Mouse (Mus musculus) heart, embryonic 15.5 days (tissue): ENCODE measurements around the gene Mta2. TPM values are rescaled to one million over a fixed set of nuclear protein-coding genes. Genes with fewer than 3 reads are reported as not detected.

Source experiments
- ATAC-seq: fragments of 200-750 bp; cut with Nextera tagmentation; replicated peaks from 2 replicates; pipeline ENCODE4 v1.8.0; 2017; ENCODE audit warnings: low read depth, moderate TSS enrichment; ENCODE audit not compliant: insufficient number of reproducible peaks, insufficient read depth, low FRiP score
- H3K27ac ChIP-seq: fragments of 300-500 bp; sonication (generic); 2 replicates; pipeline ENCODE4 v1.5.1; 2015; ENCODE audit warnings: mild to moderate bottlenecking, inconsistent platforms
- H3K27me3 ChIP-seq: fragments of 300-500 bp; sonication (generic); 2 replicates; pipeline ENCODE4 v1.6.1; 2015; ENCODE audit warnings: inconsistent platforms
- H3K36me3 ChIP-seq: fragments of 300-500 bp; sonication (generic); 2 replicates; pipeline ENCODE4 v1.6.1; 2015; ENCODE audit warnings: mild to moderate bottlenecking, inconsistent platforms
- H3K4me1 ChIP-seq: fragments of 300-500 bp; sonication (generic); replicated peaks from 2 replicates; pipeline ENCODE4 v1.6.1; 2015; ENCODE audit warnings: inconsistent platforms
- H3K4me2 ChIP-seq: fragments of 300-500 bp; sonication (generic); 2 replicates; pipeline ENCODE4 v1.6.1; 2015; ENCODE audit warnings: inconsistent platforms, mild to moderate bottlenecking, moderate library complexity
- H3K4me3 ChIP-seq: fragments of 300-500 bp; sonication (generic); 2 replicates; pipeline ENCODE4 v1.5.1; 2015; ENCODE audit warnings: mild to moderate bottlenecking, inconsistent platforms
- H3K9ac ChIP-seq: fragments of 300-500 bp; sonication (generic); 2 replicates; pipeline ENCODE4 v1.6.1; 2015; ENCODE audit warnings: mild to moderate bottlenecking, inconsistent platforms
- H3K9me3 ChIP-seq: fragments of 300-500 bp; sonication (generic); replicated peaks from 2 replicates; pipeline ENCODE4 v1.6.1; 2016; ENCODE audit warnings: inconsistent platforms
- WGBS: fragments of 180-500 bp; shearing (Covaris S2); methylation state at CpG from one replicate; pipeline ENCODE4 v1.1.7; 2015; ENCODE audit warnings: mixed read lengths; 5-methylcytosine and 5-hydroxymethylcytosine counted together
- polyA plus RNA-seq: library from polyadenylated mRNA; unstranded; fragments of >200 nt; fragmentation: Nextera tagmentation; extraction: Ambion mirVana; gene quantifications from 2 replicates; pipeline ENCODE4 v1.2.1, GENCODE M21; 2015

The Mta2 gene
- polyA plus RNA-seq, 1 experiment from 2014 or later: 74.2 TPM

GRCm38 (mm10) chr19:8929224-8930088 lies 12.2 kb upstream of the Mta2 start, which contains the start of the genes Rom1 and Eml3:
Rom1 (minus strand) TSS chr19:8929356.
Eml3 (plus strand) TSS chr19:8929552.
- Histone ChIP-seq H3K9ac (peak within 1 kb of the TSS; percentile 92), H3K36me3 (peaks cover 39% of the 10 kb centered on the region), H3K27ac (peak within 1 kb of the TSS; percentile 80), H3K4me3 (peak within 1 kb of the TSS; percentile 93), H3K27me3 (no peaks in the 10 kb centered on the region; the same call in 1 of the 2 replicates), H3K4me1 (peaks cover 22% of the 10 kb centered on the region), H3K9me3 (no peaks in the 10 kb centered on the region), H3K4me2 (peak within 1 kb of the TSS; percentile 88)
- WGBS: under 1% methylated on average over 67 of the region's 74 CpGs
- peak; percentile 77 for ATAC-seq

DNA sequence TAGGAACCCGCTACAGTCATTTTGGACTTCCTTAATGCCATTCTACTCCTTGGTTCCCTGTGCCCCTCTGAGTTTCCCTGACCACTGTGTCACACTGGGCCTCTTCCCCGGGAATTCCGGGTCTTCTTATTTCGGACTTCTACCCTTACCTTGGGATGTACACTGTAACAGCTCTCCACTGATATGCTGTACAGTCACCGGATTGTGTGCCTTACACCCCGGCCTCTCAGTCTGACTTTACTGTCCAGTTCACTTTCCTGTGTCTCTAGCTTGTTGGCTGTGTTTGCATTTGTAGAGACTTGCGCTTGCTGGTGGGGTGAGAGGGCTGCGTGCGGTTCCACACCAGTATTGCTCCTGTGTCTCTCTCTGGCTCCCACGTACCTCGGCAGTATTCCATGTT lies 11.6 kb upstream of the Mta2 start:
- H3K9me3 ChIP-seq: no peaks in the 10 kb centered on the region
- ATAC-seq: no peak
- peak overlapping the region; percentile 93 for H3K4me3 ChIP-seq
- H3K27me3 ChIP-seq: no peaks in the 10 kb centered on the region; the same call in 1 of the 2 replicates
- peak overlapping the region; percentile 88 for H3K4me2 ChIP-seq
- peak overlapping the region; percentile 92 for H3K9ac ChIP-seq
- 6% methylated on average over 11 of the region's 11 CpGs for WGBS
- H3K36me3 ChIP-seq: peaks cover 46% of the 10 kb centered on the region
- peaks cover 22% of the 10 kb centered on the region for H3K4me1 ChIP-seq
- H3K27ac ChIP-seq: peak overlapping the region; percentile 80

DNA sequence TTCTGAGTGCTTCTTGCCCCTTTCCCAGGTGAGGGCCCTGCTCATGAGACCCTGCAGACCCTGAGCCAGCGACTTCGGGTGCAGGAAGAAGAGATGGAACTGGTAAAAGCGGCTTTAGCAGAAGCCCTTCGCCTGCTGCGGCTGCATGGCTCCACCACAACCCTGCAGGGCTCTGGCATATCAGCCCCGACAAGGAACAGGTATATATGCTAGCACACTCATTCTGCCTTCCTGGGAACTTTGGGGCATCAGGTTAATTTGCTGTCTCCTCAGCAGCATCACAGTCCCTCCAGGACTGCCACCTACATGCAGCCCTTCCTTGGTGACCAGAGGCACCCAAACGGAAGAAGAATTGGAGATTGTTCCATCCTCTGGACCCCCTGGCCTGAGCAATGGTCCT lies 10.9 kb upstream of the Mta2 start:
- Histone ChIP-seq H3K36me3 (peaks cover 40% of the 10 kb centered on the region), H3K4me2 (peak overlapping the region; percentile 88), H3K4me1 (peaks cover 22% of the 10 kb centered on the region), H3K9ac (peak overlapping the region; percentile 92), H3K27ac (no peak overlapping the region), H3K9me3 (no peaks in the 10 kb centered on the region), H3K27me3 (no peaks in the 10 kb centered on the region; the same call in 1 of the 2 replicates), H3K4me3 (peak overlapping the region; percentile 93)
- no peak for ATAC-seq
- 73% methylated on average over 7 of the region's 7 CpGs for whole genome bisulfite sequencing

GRCm38 (mm10) chr19:8936736-8937135 lies 4.9 kb upstream of the Mta2 start:
- ATAC-seq: no peak
- no peak overlapping the region for H3K27ac ChIP-seq
- H3K9ac ChIP-seq: no peak overlapping the region
- no peaks in the 10 kb centered on the region for H3K9me3 ChIP-seq
- H3K36me3 ChIP-seq: peaks cover 43% of the 10 kb centered on the region
- H3K4me1 ChIP-seq: peaks cover 11% of the 10 kb centered on the region
- no peak overlapping the region for H3K4me2 ChIP-seq
- no peak overlapping the region for H3K4me3 ChIP-seq
- WGBS: 85% methylated on average over 2 of the region's 2 CpGs
- no peaks in the 10 kb centered on the region for H3K27me3 ChIP-seq

DNA sequence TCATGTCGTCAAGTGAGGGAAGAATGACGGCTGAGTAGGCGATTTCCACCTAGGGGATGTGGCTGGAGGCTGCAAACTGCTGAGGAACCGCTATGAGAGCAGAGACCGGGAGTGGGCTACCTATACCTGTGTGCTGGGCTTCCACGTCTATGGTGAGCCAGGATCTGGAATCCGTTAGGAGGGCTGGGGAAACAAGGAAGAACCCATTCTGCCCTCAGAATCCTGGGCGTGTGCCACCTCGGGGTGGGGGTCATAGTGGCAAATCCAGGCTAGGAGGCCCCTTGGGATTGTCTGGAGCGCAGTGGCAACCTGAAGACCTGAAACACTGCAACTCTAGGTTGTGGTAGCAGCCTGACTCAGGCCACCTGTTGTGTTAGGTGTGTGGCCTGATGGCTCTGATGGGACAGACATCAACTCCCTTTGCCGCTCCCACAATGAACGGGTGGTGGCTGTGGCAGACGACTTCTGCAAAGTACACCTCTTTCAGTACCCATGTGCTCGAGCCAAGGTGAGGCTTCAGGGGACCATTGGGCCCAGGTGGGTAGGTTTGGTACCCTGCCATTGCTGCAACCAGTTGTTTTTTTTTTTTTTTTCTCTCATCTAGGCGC lies 1.0 kb upstream of the Mta2 start:
- H3K9ac ChIP-seq: no peak overlapping the region
- no peak overlapping the region for H3K27ac ChIP-seq

GRCm38 (mm10) chr19:8941136-8941514 lies 550 bp upstream of the Mta2 start:
- Histone ChIP-seq H3K36me3 (peaks cover 41% of the 10 kb centered on the region), H3K4me2 (peak overlapping the region; percentile 67), H3K27me3 (no peaks in the 10 kb centered on the region), H3K9me3 (no peaks in the 10 kb centered on the region), H3K9ac (peak overlapping the region; percentile 46), H3K27ac (peak overlapping the region; percentile 94), H3K4me1 (peaks cover 38% of the 10 kb centered on the region), H3K4me3 (peak overlapping the region; percentile 91)
- no peak for ATAC-seq
- 35% methylated on average over 10 of the region's 10 CpGs for WGBS

More for the DNA sequence above, 1.0 kb upstream of the Mta2 start:
- Histone ChIP-seq H3K4me1 (peaks cover 37% of the 10 kb centered on the region), H3K36me3 (peaks cover 36% of the 10 kb centered on the region), H3K27me3 (no peaks in the 10 kb centered on the region), H3K4me3 (peak overlapping the region; percentile 91; the same call in 1 of the 2 replicates), H3K4me2 (peak overlapping the region; percentile 67; the same call in 1 of the 2 replicates), H3K9me3 (no peaks in the 10 kb centered on the region)
- whole genome bisulfite sequencing: 81% methylated on average over 15 of the region's 15 CpGs
- ATAC-seq: no peak

GRCm38 (mm10) chr19:8942276-8942964 lies 745 bp downstream of the Mta2 start:
- WGBS: under 1% methylated on average over 46 of the region's 46 CpGs
- H3K36me3 ChIP-seq: peaks cover 39% of the 10 kb centered on the region

GRCm38 (mm10) chr19:8943047-8943446 lies 1.4 kb downstream of the Mta2 start:
- H3K4me1 ChIP-seq: peaks cover 38% of the 10 kb centered on the region
- H3K9me3 ChIP-seq: no peaks in the 10 kb centered on the region
- 54% methylated on average over 2 of the region's 2 CpGs for WGBS
- peak overlapping the region; percentile 67 for H3K4me2 ChIP-seq
- peak overlapping the region; percentile 91 for H3K9ac ChIP-seq
- H3K4me3 ChIP-seq: peak overlapping the region; percentile 91
- ATAC-seq: no peak
- peak overlapping the region; percentile 94; the same call in 1 of the 2 replicates for H3K27ac ChIP-seq
- H3K27me3 ChIP-seq: no peaks in the 10 kb centered on the region
- H3K36me3 ChIP-seq: peaks cover 42% of the 10 kb centered on the region

More at GRCm38 (mm10) chr19:8942276-8942964, 745 bp downstream of the Mta2 start:
- peak overlapping the region; percentile 67 for H3K4me2 ChIP-seq
- ATAC-seq: peak; percentile 68
- peaks cover 38% of the 10 kb centered on the region for H3K4me1 ChIP-seq
- peak overlapping the region; percentile 91 for H3K4me3 ChIP-seq
- peak overlapping the region; percentile 91 for H3K9ac ChIP-seq
- H3K27me3 ChIP-seq: no peaks in the 10 kb centered on the region
- H3K9me3 ChIP-seq: no peaks in the 10 kb centered on the region
- peak overlapping the region; percentile 94 for H3K27ac ChIP-seq

DNA sequence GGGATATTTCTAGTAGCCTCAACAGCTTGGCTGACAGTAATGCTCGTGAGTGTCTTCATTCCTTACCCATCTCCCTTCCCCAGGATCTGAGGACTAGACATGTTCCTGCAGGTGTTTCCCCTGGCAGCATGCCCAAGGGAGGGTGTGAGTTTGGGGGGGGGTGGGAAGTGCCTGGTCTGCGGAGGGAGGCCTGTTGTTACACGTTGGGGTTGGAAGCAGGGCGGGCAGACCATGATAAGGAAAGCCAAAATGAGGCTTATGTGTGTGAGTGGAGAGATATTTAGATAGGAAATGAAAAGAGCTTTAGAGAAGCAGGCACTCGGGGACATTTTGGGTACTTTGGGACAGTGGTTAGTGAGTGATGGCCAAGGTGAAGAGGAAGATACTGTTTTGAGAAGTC lies 2.4 kb downstream of the Mta2 start:
- WGBS: 24% methylated on average over 5 of the region's 5 CpGs
- Histone ChIP-seq H3K27ac (peak overlapping the region; percentile 39), H3K4me2 (peak overlapping the region; percentile 67), H3K36me3 (peaks cover 45% of the 10 kb centered on the region), H3K4me1 (peaks cover 38% of the 10 kb centered on the region), H3K27me3 (no peaks in the 10 kb centered on the region), H3K4me3 (peak overlapping the region; percentile 91; the same call in 1 of the 2 replicates), H3K9me3 (no peaks in the 10 kb centered on the region), H3K9ac (peak overlapping the region; percentile 7; the same call in 1 of the 2 replicates)
- ATAC-seq: no peak

GRCm38 (mm10) chr19:8944750-8945149 lies 3.1 kb downstream of the Mta2 start:
- H3K4me3 ChIP-seq: peak overlapping the region; percentile 31
- peak overlapping the region; percentile 67 for H3K4me2 ChIP-seq
- 26% methylated on average over 5 of the region's 5 CpGs for WGBS
- ATAC-seq: no peak
- H3K9me3 ChIP-seq: no peaks in the 10 kb centered on the region
- peak overlapping the region; percentile 39 for H3K27ac ChIP-seq
- H3K9ac ChIP-seq: peak overlapping the region; percentile 25; the same call in 1 of the 2 replicates
- H3K27me3 ChIP-seq: no peaks in the 10 kb centered on the region
- peaks cover 38% of the 10 kb centered on the region for H3K4me1 ChIP-seq
- peaks cover 50% of the 10 kb centered on the region for H3K36me3 ChIP-seq

DNA sequence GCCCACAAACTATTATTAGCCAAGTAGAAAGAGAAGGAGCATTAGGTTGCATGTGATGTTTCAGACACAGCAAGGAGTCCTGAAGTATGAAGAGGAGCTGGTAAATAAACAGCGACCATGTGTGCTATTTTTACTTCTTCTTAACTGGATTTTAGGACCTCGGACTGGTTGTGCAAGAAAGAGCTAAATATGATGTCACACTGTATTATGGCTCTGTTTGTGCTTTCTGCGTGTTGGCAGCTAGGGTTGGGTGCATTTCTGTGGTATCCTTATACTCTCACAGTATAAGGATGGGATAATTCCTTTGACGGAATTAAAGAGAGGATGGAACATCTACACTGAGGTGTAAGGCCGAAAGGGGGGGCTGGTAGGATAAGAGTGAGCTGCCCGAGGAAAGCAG lies 3.6 kb downstream of the Mta2 start:
- H3K9me3 ChIP-seq: no peaks in the 10 kb centered on the region
- H3K36me3 ChIP-seq: peaks cover 52% of the 10 kb centered on the region
- peak overlapping the region; percentile 31 for H3K4me3 ChIP-seq
- H3K9ac ChIP-seq: peak overlapping the region; percentile 25; the same call in 1 of the 2 replicates
- WGBS: 65% methylated on average over 6 of the region's 6 CpGs
- ATAC-seq: no peak
- H3K4me2 ChIP-seq: peak overlapping the region; percentile 67
- peak overlapping the region; percentile 39 for H3K27ac ChIP-seq
- peaks cover 38% of the 10 kb centered on the region for H3K4me1 ChIP-seq
- H3K27me3 ChIP-seq: no peaks in the 10 kb centered on the region
